Mouse (Mus musculus): ENCODE results near the gene Hectd4.
"Not testable (repeated sequence)": the region's sequence is repeated elsewhere in the genome, so short reads cannot be mapped to it uniquely, and the experiment has no call there.

The Hectd4 gene

GRCm38 (mm10) chr5:121205537-121206130 lies 14.4 kb upstream of the Hectd4 start:
- not testable (repeated sequence) for DNase-seq (ENCODE audit: low read depth, low spot score)

GRCm38 (mm10) chr5:121206540-121206939 lies 13.5 kb upstream of the Hectd4 start:
- DNase-seq (ENCODE audit: low read depth, low spot score), result no peak

GRCm38 (mm10) chr5:121206984-121207383 lies 13.0 kb upstream of the Hectd4 start:
- DNase-seq (ENCODE audit: low read depth, low spot score), result no peak

GRCm38 (mm10) chr5:121209755-121210600 lies 10.0 kb upstream of the Hectd4 start:
- DNase-seq (ENCODE audit: low read depth, low spot score), result peak; percentile 36

GRCm38 (mm10) chr5:121210601-121210924 lies 9.5 kb upstream of the Hectd4 start:
- no peak for DNase-seq (ENCODE audit: low read depth, low spot score)

GRCm38 (mm10) chr5:121212108-121212507 lies 7.9 kb upstream of the Hectd4 start:
- peak; percentile 41 for DNase-seq (ENCODE audit: low read depth, low spot score)

GRCm38 (mm10) chr5:121214707-121215106 lies 5.3 kb upstream of the Hectd4 start:
- DNase-seq (ENCODE audit: low read depth, low spot score), result no peak

- peak; percentile 78 for DNase-seq (ENCODE audit: low read depth, low spot score)
Observed at GRCm38 (mm10) chr5:121215380-121216125, 4.5 kb upstream of the Hectd4 start.

GRCm38 (mm10) chr5:121216126-121216446 lies 3.9 kb upstream of the Hectd4 start:
- DNase-seq (ENCODE audit: low read depth, low spot score), result no peak

- DNase-seq (ENCODE audit: low read depth, low spot score), result not testable (repeated sequence)
Observed at GRCm38 (mm10) chr5:121216584-121217312, 3.3 kb upstream of the Hectd4 start.

GRCm38 (mm10) chr5:121217313-121217634 lies 2.7 kb upstream of the Hectd4 start:
- no peak for DNase-seq (ENCODE audit: low read depth, low spot score)

GRCm38 (mm10) chr5:121219190-121219589 lies 829 bp upstream of the Hectd4 start:
- no peak for DNase-seq (ENCODE audit: low read depth, low spot score)

GRCm38 (mm10) chr5:121220732-121221301 lies 798 bp downstream of the Hectd4 start:
- DNase-seq (ENCODE audit: low read depth, low spot score), result peak; percentile 58

- DNase-seq (ENCODE audit: low read depth, low spot score), result no peak
Observed at GRCm38 (mm10) chr5:121221328-121221850, 1.4 kb downstream of the Hectd4 start.

- not testable (repeated sequence) for DNase-seq (ENCODE audit: low read depth, low spot score)
Observed at GRCm38 (mm10) chr5:121224020-121224419, 4.0 kb downstream of the Hectd4 start.

- DNase-seq (ENCODE audit: low read depth, low spot score), result no peak
Observed at GRCm38 (mm10) chr5:121224856-121225255, 4.8 kb downstream of the Hectd4 start.

GRCm38 (mm10) chr5:121225854-121226253 lies 5.8 kb downstream of the Hectd4 start:
- DNase-seq (ENCODE audit: low read depth, low spot score), result no peak

GRCm38 (mm10) chr5:121226406-121226805 lies 6.4 kb downstream of the Hectd4 start:
- DNase-seq (ENCODE audit: low read depth, low spot score), result no peak

GRCm38 (mm10) chr5:121226845-121227244 lies 6.8 kb downstream of the Hectd4 start:
- DNase-seq (ENCODE audit: low read depth, low spot score), result no peak

GRCm38 (mm10) chr5:121227330-121227729 lies 7.3 kb downstream of the Hectd4 start:
- DNase-seq (ENCODE audit: low read depth, low spot score), result not testable (repeated sequence)

- no peak for DNase-seq (ENCODE audit: low read depth, low spot score)
Observed at GRCm38 (mm10) chr5:121229182-121229581, 9.2 kb downstream of the Hectd4 start.
